Mouse (Mus musculus): ENCODE results near the gene Frs3.

DNA sequence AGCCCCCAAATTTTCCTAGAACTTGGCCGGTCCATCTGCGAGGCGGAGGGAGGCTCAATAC, 5.4 kb downstream of the Frs3 start, which contains the start of gene Gm21981:
- TF ChIP-seq POLR2A (IDR thresholded peaks at IDR 0.05; ENCODE audit: insufficient read depth, low read depth, low read length) (no peak), EP300 (IDR thresholded peaks at IDR 0.05; ENCODE audit: insufficient read depth, low read depth, low read length) (no peak), CTCF (IDR thresholded peaks at IDR 0.05) (no peak)

Measured in heart, adult 2 months (tissue).